Mouse (Mus musculus) stomach, adult 2 months (tissue): ENCODE measurements around the gene Ankub1. TPM values are rescaled to one million over a fixed set of nuclear protein-coding genes. Genes with fewer than 3 reads are reported as not detected.

Experiments
- polyA plus RNA-seq: library from polyadenylated mRNA; depleted of rRNA; stranded (reverse); fragments of >200 nt; gene quantifications from 2 replicates; pipeline ENCODE4 v1.2.3, GENCODE M21; 2012; rRNA removed

Gene Ankub1
- polyA plus RNA-seq = not detected in 2 replicates

GRCm38 (mm10) chr3:57692719-57693118, at the start of gene Ankub1:
TSS of gene Ankub1 (minus strand) at chr3:57692799.

GRCm38 (mm10) chr3:57735511-57736370, 43.1 kb upstream of the Ankub1 start, which contains the start of gene Rnf13:
TSS of gene Rnf13 (plus strand) at chr3:57736062.

DNA sequence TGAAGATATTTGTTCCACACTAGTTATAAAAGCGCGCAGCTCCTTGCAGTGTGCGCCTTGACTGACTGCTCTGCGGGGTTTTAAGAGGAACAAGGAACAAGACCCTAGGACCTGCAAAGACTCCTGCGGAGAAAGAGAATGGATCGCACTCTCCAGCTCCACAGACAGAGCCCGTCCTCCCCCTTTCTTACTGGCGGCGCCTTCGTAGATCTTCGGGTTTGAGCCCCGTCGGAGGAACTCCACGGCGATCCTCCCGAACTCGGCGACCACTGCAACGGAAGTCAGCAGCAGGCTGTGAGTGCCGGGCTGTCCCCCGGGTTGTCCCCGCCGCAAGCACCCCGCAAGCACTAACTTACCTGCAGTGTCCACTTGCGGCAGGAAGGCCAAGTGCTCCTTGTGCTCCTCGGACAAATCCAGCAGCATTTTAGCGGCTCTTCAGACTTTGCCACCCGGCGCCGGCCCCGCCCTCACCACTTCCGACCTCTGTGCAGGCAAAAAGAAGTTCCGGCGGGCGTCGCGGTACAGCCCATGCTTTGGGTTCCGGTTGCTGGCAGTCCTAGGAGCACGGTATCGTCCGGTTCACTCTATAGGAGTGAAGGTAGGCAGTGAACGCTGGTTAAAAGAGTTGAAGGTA, 41.3 kb downstream of the Ankub1 start, which contains the start of gene Commd2:
Gene Commd2 (minus strand): TSS at position 485 of the 634 bp plus-strand sequence.

Other genes starting within 250 kb of the Ankub1 start
- gene Wwtr1, start 116.9 kb downstream of the Ankub1 start, polyA plus RNA-seq = 7.0 and 8.6 TPM in 2 replicates
- 3.4 and 5.2 TPM in 2 replicates for gene Commd2, start 41.1 kb downstream of the Ankub1 start, polyA plus RNA-seq
- 4.5 and 7.0 TPM in 2 replicates for gene Rnf13, start 43.3 kb upstream of the Ankub1 start, polyA plus RNA-seq
- 3.1 and 3.3 TPM in 2 replicates for gene Pfn2, start 155.3 kb upstream of the Ankub1 start, polyA plus RNA-seq